Mouse (Mus musculus): Measurements from ENCODE around the gene Traf3. TPM values are rescaled to one million over a fixed set of nuclear protein-coding genes. Genes with fewer than 3 reads are reported as not detected.

The Traf3 gene
- polyA plus RNA-seq, 1 experiment from 2014 or later, result 19.9 TPM

- CTCF ChIA-PET, result no interaction called here
- in situ Hi-C loops (cut with MboI; ENCODE audit: low pct_unique_long_range_greater_than_20kb), result no loop called here
Measured at GRCm38 (mm10) chr12:111203076-111203475, 36.9 kb downstream of the Traf3 start.

GRCm38 (mm10) chr12:111203945-111204344 is 37.8 kb downstream of the Traf3 start:
- H3K27me3 ChIP-seq, result no peaks in the 10 kb centered on the region
- in situ Hi-C loops (cut with MboI; ENCODE audit: low pct_unique_long_range_greater_than_20kb), result no loop called here
- ChIA-PET CTCF (interaction anchor here (0.9 kb wide), 1 partner anchor 16 kb away, joined by 4 read pairs; no protein-coding TSS in a partner anchor), POLR2A (no interaction called here)
- DNase-seq (ENCODE audit: low read depth, low spot score), result no peak
- no peak for TF ChIP-seq CTCF (IDR thresholded peaks at IDR 0.05)
- ATAC-seq, result no peak

More at GRCm38 (mm10) chr12:111203076-111203475, 36.9 kb downstream of the Traf3 start:
- POLR2A ChIA-PET, result no interaction called here
- DNase-seq (ENCODE audit: low read depth, low spot score) (no peak), ATAC-seq (no peak)
- H3K27me3 ChIP-seq, result no peaks in the 10 kb centered on the region
- no peak for TF ChIP-seq CTCF (IDR thresholded peaks at IDR 0.05)

- ChIA-PET CTCF (no interaction called here), POLR2A (no interaction called here)
- in situ Hi-C loops (cut with MboI; ENCODE audit: low pct_unique_long_range_greater_than_20kb), result no loop called here
- no peak for TF ChIP-seq CTCF (IDR thresholded peaks at IDR 0.05)
- no peaks in the 10 kb centered on the region for H3K27me3 ChIP-seq
- DNase-seq (ENCODE audit: low read depth, low spot score) (no peak), ATAC-seq (no peak)
Measured at GRCm38 (mm10) chr12:111207641-111208040, 41.5 kb downstream of the Traf3 start.

GRCm38 (mm10) chr12:111211729-111212128 is 45.6 kb downstream of the Traf3 start:
- ChIA-PET CTCF (interaction anchor here (1.3 kb wide), 1 partner anchor 22 kb away, joined by 3 read pairs; no protein-coding TSS in a partner anchor), POLR2A (interaction anchor here (1.0 kb wide), 1 partner anchor 12 kb away, joined by 3 read pairs; no protein-coding TSS in a partner anchor)
- ATAC-seq (no peak), DNase-seq (ENCODE audit: low read depth, low spot score) (no peak)
- in situ Hi-C loops (cut with MboI; ENCODE audit: low pct_unique_long_range_greater_than_20kb), result no loop called here
- no peaks in the 10 kb centered on the region for H3K27me3 ChIP-seq
- TF ChIP-seq CTCF (IDR thresholded peaks at IDR 0.05), result no peak

GRCm38 (mm10) chr12:111218867-111219266 is 52.7 kb downstream of the Traf3 start:
- TF ChIP-seq CTCF (IDR thresholded peaks at IDR 0.05), result no peak
- no peaks in the 10 kb centered on the region for H3K27me3 ChIP-seq
- DNase-seq (ENCODE audit: low read depth, low spot score), result no peak
- ChIA-PET CTCF (interaction anchor here (1.4 kb wide), 1 partner anchor 15 kb away, joined by 4 read pairs; no protein-coding TSS in a partner anchor), POLR2A (no interaction called here)
- no peak for ATAC-seq
- in situ Hi-C loops (cut with MboI; ENCODE audit: low pct_unique_long_range_greater_than_20kb), result no loop called here

GRCm38 (mm10) chr12:111225197-111225780 is 59.1 kb downstream of the Traf3 start:
- H3K27me3 ChIP-seq, result no peaks in the 10 kb centered on the region
- ChIA-PET POLR2A (interaction anchor here (0.8 kb wide), 1 partner anchor 11 kb away, joined by 3 read pairs; no protein-coding TSS in a partner anchor), CTCF (no interaction called here)
- DNase-seq (ENCODE audit: low read depth, low spot score), result no peak
- in situ Hi-C loops (cut with MboI; ENCODE audit: low pct_unique_long_range_greater_than_20kb), result no loop called here
- ATAC-seq, result no peak
- TF ChIP-seq CTCF (IDR thresholded peaks at IDR 0.05), result no peak

- ChIA-PET CTCF (interaction anchor here (0.9 to 1.3 kb wide), 2 partner anchors 10 to 11 kb away, joined by 3 read pairs; no protein-coding TSS in a partner anchor), POLR2A (no interaction called here)
- no peak for TF ChIP-seq CTCF (IDR thresholded peaks at IDR 0.05)
- DNase-seq (ENCODE audit: low read depth, low spot score) (no peak), ATAC-seq (no peak)
- no peaks in the 10 kb centered on the region for H3K27me3 ChIP-seq
- in situ Hi-C loops (cut with MboI; ENCODE audit: low pct_unique_long_range_greater_than_20kb), result no loop called here
Measured at GRCm38 (mm10) chr12:111227410-111227809, 61.2 kb downstream of the Traf3 start.

GRCm38 (mm10) chr12:111228488-111228887 is 62.3 kb downstream of the Traf3 start:
- CTCF ChIA-PET, result interaction anchor here (1.0 kb wide), 1 partner anchor 12 kb away, joined by 3 read pairs; no protein-coding TSS in a partner anchor

GRCm38 (mm10) chr12:111230793-111231192 is 64.6 kb downstream of the Traf3 start:
- DNase-seq (ENCODE audit: low read depth, low spot score) (no peak), ATAC-seq (no peak)
- TF ChIP-seq CTCF (IDR thresholded peaks at IDR 0.05), result no peak
- in situ Hi-C loops (cut with MboI; ENCODE audit: low pct_unique_long_range_greater_than_20kb), result no loop called here
- no peaks in the 10 kb centered on the region for H3K27me3 ChIP-seq
- ChIA-PET CTCF (interaction anchor here (0.7 kb wide), 1 partner anchor 22 kb away, joined by 3 read pairs; no protein-coding TSS in a partner anchor), POLR2A (no interaction called here)

More at GRCm38 (mm10) chr12:111228488-111228887, 62.3 kb downstream of the Traf3 start:
- in situ Hi-C loops (cut with MboI; ENCODE audit: low pct_unique_long_range_greater_than_20kb), result no loop called here
- H3K27me3 ChIP-seq, result no peaks in the 10 kb centered on the region
- POLR2A ChIA-PET, result no interaction called here
- DNase-seq (ENCODE audit: low read depth, low spot score) (no peak), ATAC-seq (no peak)
- TF ChIP-seq CTCF (IDR thresholded peaks at IDR 0.05), result no peak

- DNase-seq (ENCODE audit: low read depth, low spot score), result no peak
- TF ChIP-seq CTCF (IDR thresholded peaks at IDR 0.05), result no peak
- no peaks in the 10 kb centered on the region for H3K27me3 ChIP-seq
- POLR2A ChIA-PET, result no interaction called here
- in situ Hi-C loops (cut with MboI; ENCODE audit: low pct_unique_long_range_greater_than_20kb), result no loop called here
- no peak for ATAC-seq
- CTCF ChIA-PET, result interaction anchor here (0.7 to 1.0 kb wide), 2 partner anchors 20 to 22 kb away, joined by 3 read pairs; no protein-coding TSS in a partner anchor
Measured at GRCm38 (mm10) chr12:111233798-111234197, 67.6 kb downstream of the Traf3 start.

GRCm38 (mm10) chr12:111234383-111234782 is 68.2 kb downstream of the Traf3 start:
- DNase-seq (ENCODE audit: low read depth, low spot score) (no peak), ATAC-seq (no peak)
- POLR2A ChIA-PET, result no interaction called here
- no peaks in the 10 kb centered on the region for H3K27me3 ChIP-seq
- CTCF ChIA-PET, result interaction anchor here (0.7 to 1.0 kb wide), 2 partner anchors 20 to 23 kb away, joined by 3 read pairs; no protein-coding TSS in a partner anchor
- no peak for TF ChIP-seq CTCF (IDR thresholded peaks at IDR 0.05)
- in situ Hi-C loops (cut with MboI; ENCODE audit: low pct_unique_long_range_greater_than_20kb), result no loop called here
